8 mouse cellular contexts compared by ENCODE assay signal in genomic region chr19:30247359-30247758, GRCm38 (mm10). TPM values are rescaled to one million over a fixed set of nuclear protein-coding genes. Genes with fewer than 3 reads are reported as not detected.
DNase-seq lines count a peak whose midpoint lies in the region; ATAC-seq lines count a peak whose summit lies in the region.

No protein-coding gene starts in this region.

- WGBS in hindbrain, embryonic 11.5 days, result 17% methylated on average over 11 of the region's 11 CpGs
- WGBS in hindbrain, embryonic 13.5 days, result 21% methylated on average over 11 of the region's 11 CpGs

- no peaks in the 10 kb centered on the region for H3K36me3 ChIP-seq in hindbrain, embryonic 11.5 days (ENCODE audit: control insufficient read depth, insufficient read depth, low read length)
- no peaks in the 10 kb centered on the region for H3K36me3 ChIP-seq in hindbrain, embryonic 13.5 days

- no peaks in the 10 kb centered on the region for H3K9me3 ChIP-seq in hindbrain, embryonic 11.5 days (ENCODE audit: control insufficient read depth, low read length)
- no peaks in the 10 kb centered on the region for H3K9me3 ChIP-seq in hindbrain, embryonic 13.5 days

- ATAC-seq in hindbrain, embryonic 11.5 days (ENCODE audit: low FRiP score), result no peak
- no peak for ATAC-seq in hindbrain, embryonic 13.5 days (ENCODE audit: low FRiP score)
- ATAC-seq in monocyte, adult 5-6 weeks (replicated peaks; ENCODE audit: insufficient number of reproducible peaks, low FRiP score, low TSS enrichment, poor library complexity, severe bottlenecking), result no peak

- H3K27me3 ChIP-seq in hindbrain, embryonic 11.5 days (ENCODE audit: control insufficient read depth, insufficient read depth, low read length), result peaks cover 4% of the 10 kb centered on the region; the same call in 1 of the 2 replicates
- 0 out of 2 replicates have a peak, but pooled peaks cover 7% of the 10 kb centered on the region for H3K27me3 ChIP-seq in hindbrain, embryonic 13.5 days

- no peak overlapping the region for H3K4me3 ChIP-seq in hindbrain, embryonic 11.5 days (ENCODE audit: low read depth, low read length)
- no peak overlapping the region for H3K4me3 ChIP-seq in hindbrain, embryonic 13.5 days

- no peaks in the 10 kb centered on the region for H3K4me1 ChIP-seq in hindbrain, embryonic 11.5 days (replicated peaks; ENCODE audit: control insufficient read depth, insufficient read depth, low read length)
- H3K4me1 ChIP-seq in hindbrain, embryonic 13.5 days (replicated peaks), result no peaks in the 10 kb centered on the region

- H3K27ac ChIP-seq in hindbrain, embryonic 11.5 days (ENCODE audit: low read depth, low read length), result no peak overlapping the region
- H3K27ac ChIP-seq in hindbrain, embryonic 13.5 days, result no peak overlapping the region

- H3K4me2 ChIP-seq in hindbrain, embryonic 11.5 days (replicated peaks; ENCODE audit: low read depth, low read length), result no peak overlapping the region
- H3K4me2 ChIP-seq in hindbrain, embryonic 13.5 days, result no peak overlapping the region

- H3K9ac ChIP-seq in hindbrain, embryonic 11.5 days (ENCODE audit: low read depth, low read length), result no peak overlapping the region
- no peak overlapping the region for H3K9ac ChIP-seq in hindbrain, embryonic 13.5 days

- DNase-seq in hindbrain, embryonic 11.5 days (ENCODE audit: low spot score), result peak; percentile 67
- peak; percentile 1 to 3 for DNase-seq in B cell, adult 2 months
- DNase-seq in NIH3T3 (ENCODE audit: low read depth), result peak; percentile 66
- peak; percentile 38 for DNase-seq in kidney, adult 9 months
- peak; percentile 10 for DNase-seq in naive thymus-derived CD4-positive, alpha-beta T cell, adult 2 months (ENCODE audit: low read depth)
- no peak for DNase-seq in urinary bladder, postnatal 4 days (ENCODE audit: low spot score in 2 of 2)

RNA-seq across cellular contexts. Expression of gene Mbl2, which starts 14.6 kb away (rescaled TPM):
- polyA plus RNA-seq in hindbrain, embryonic 11.5 days (2014; fragmentation: Nextera tagmentation; extraction: Ambion mirVana), result not detected in 2 replicates
- polyA plus RNA-seq in hindbrain, embryonic 13.5 days (2015; fragmentation: Nextera tagmentation; extraction: Ambion mirVana), result 0.16 TPM in 1 of 2 replicates, not detected in the other
- total RNA-seq in monocyte, adult 5-6 weeks (2017), result not detected in 3 replicates

Comparison
In these comparisons a context has a peak if more than half of its experiments do, and no peak if none do; other contexts are left out.
1. DNase-seq: peak in hindbrain, embryonic 11.5 days (single experiment), B cell, adult 2 months (2 of 2), NIH3T3 (single experiment), kidney, adult 9 months (single experiment) and naive thymus-derived CD4-positive, alpha-beta T cell, adult 2 months (single experiment); none in urinary bladder, postnatal 4 days (0 of 2).